Mouse (Mus musculus): ENCODE measurements around the gene Meltf.

DNA sequence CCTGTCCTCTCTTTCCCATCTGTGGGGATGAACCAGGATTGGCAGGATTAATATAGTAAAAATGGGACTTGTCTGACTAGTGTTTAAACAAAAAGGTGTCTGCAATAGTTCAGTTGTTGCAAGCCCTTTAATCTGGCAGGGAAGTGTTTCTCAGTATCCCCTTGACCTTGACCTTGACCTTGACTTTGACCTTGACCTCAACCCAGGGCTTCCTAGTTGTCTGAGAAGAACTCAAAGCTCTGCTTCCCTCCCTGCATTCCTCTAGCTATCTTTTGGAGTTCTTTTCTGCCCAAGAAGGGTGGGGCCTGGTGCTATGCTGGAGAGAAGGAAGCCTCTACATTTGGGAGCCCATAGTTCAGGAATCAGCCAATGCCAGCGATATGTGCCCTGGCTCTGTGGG lies 23.3 kb downstream of the Meltf start:
- no peak for TF ChIP-seq CTCF (IDR thresholded peaks at IDR 0.05; ENCODE audit: insufficient read depth, low read length)
- TF ChIP-seq POLR2A (IDR thresholded peaks at IDR 0.05; ENCODE audit: borderline replicate concordance, extremely low read depth, low read depth, low read length) = no peak

Data from lung, adult 2 months (tissue).